Mouse (Mus musculus): ENCODE results near the gene Ms4a12.

- TF ChIP-seq CTCF (conservative IDR thresholded peaks at IDR 0.05; ENCODE audit: insufficient read depth, insufficient read length, low read depth, low read length) (no peak), POLR2A (IDR thresholded peaks at IDR 0.05; ENCODE audit: low read depth, low read length) (no peak)
Measured at GRCm38 (mm10) chr19:11264602-11265185, 32.4 kb upstream of the Ms4a12 start.

Measured in kidney, adult 2 months (tissue).